Mouse (Mus musculus) midbrain, postnatal 0 days (tissue): ENCODE data around the gene 1700007K13Rik. TPM values are rescaled to one million over a fixed set of nuclear protein-coding genes. Genes with fewer than 3 reads are reported as not detected.
A peak's percentile ranks its signal among the peaks of the same experiment; 100 is the strongest.

Source experiments
- ATAC-seq: fragments of 200-750 bp; cut with Nextera tagmentation; 2 replicates; pipeline ENCODE4 v1.8.0; 2017; ENCODE audit warnings: moderate number of reproducible peaks, mild to moderate bottlenecking, moderate TSS enrichment, moderate library complexity; ENCODE audit not compliant: low FRiP score
- DNase-seq: peaks from one replicate; pipeline ENCODE4 v3.0.0-alpha.2; 2015; ENCODE audit warnings: low spot score
- H3K27ac ChIP-seq: fragments of 300-500 bp; sonication (generic); 2 replicates; pipeline ENCODE4 v1.5.1; 2014; ENCODE audit warnings: low read depth, mild to moderate bottlenecking, low read length, mixed read lengths
- H3K27me3 ChIP-seq: fragments of 300-500 bp; sonication (generic); 2 replicates; pipeline ENCODE4 v1.6.1; 2014; ENCODE audit warnings: low read length, control low read depth, mixed read lengths; ENCODE audit not compliant: insufficient read depth
- H3K36me3 ChIP-seq: fragments of 300-500 bp; sonication (generic); 2 replicates; pipeline ENCODE4 v1.6.1; 2014; ENCODE audit warnings: low read length, control low read depth, mixed read lengths; ENCODE audit not compliant: insufficient read depth
- H3K4me1 ChIP-seq: fragments of 300-500 bp; sonication (generic); 2 replicates; pipeline ENCODE4 v1.6.1; 2014; ENCODE audit warnings: mild to moderate bottlenecking, control low read depth, antibody characterized with exemption, low read length, mixed read lengths; ENCODE audit not compliant: insufficient read depth
- H3K4me2 ChIP-seq: fragments of 300-500 bp; sonication (generic); 2 replicates; pipeline ENCODE4 v1.6.1; 2014; ENCODE audit warnings: low read depth, mild to moderate bottlenecking, low read length, mixed read lengths; ENCODE audit not compliant: poor library complexity, severe bottlenecking
- H3K4me3 ChIP-seq: fragments of 300-500 bp; sonication (generic); 2 replicates; pipeline ENCODE4 v1.5.1; 2014; ENCODE audit warnings: low read depth, mild to moderate bottlenecking, low read length, moderate library complexity
- H3K9ac ChIP-seq: fragments of 300-500 bp; sonication (generic); replicated peaks from 2 replicates; pipeline ENCODE4 v1.6.1; 2014; ENCODE audit warnings: mild to moderate bottlenecking, low read length, moderate library complexity, mixed read lengths; ENCODE audit not compliant: poor library complexity, severe bottlenecking
- H3K9me3 ChIP-seq: fragments of 300-500 bp; sonication (generic); 2 replicates; pipeline ENCODE4 v1.6.1; 2016; ENCODE audit warnings: low read length, control low read depth
- CTCF ChIP-seq: IDR thresholded peaks from 2 replicates; pipeline ENCODE4 v1.5.1; 2016; ENCODE audit warnings: antibody characterized with exemption, mild to moderate bottlenecking
- WGBS: fragments of 180-500 bp; shearing (Covaris S2); extraction: QIAGEN DNeasy Blood & Tissue Kit; methylation state at CpG from one replicate; pipeline ENCODE4 v1.1.7; 2014; 5-methylcytosine and 5-hydroxymethylcytosine counted together
- polyA plus RNA-seq: library from polyadenylated mRNA; unstranded; fragments of >200 nt; fragmentation: Nextera tagmentation; extraction: Ambion mirVana; gene quantifications from 2 replicates; pipeline ENCODE4 v1.2.1, GENCODE M21; 2015
- total RNA-seq: library from RNA; depleted of rRNA; stranded (reverse); fragments of >200 nt; gene quantifications from 2 replicates; pipeline ENCODE4 v1.2.3, GENCODE M21; 2014

The 1700007K13Rik gene
- total and polyA plus RNA-seq, 2 experiments from 2014 or later: 5.8 to 6.2 TPM

- DNase-seq (no peak), ATAC-seq (no peak)
- H3K4me3 ChIP-seq: peak overlapping the region; percentile 92
- H3K27ac ChIP-seq: peak overlapping the region; percentile 65; the same call in 1 of the 2 replicates
- 0 out of 2 replicates have a peak, but pooled peaks cover 3% of the 10 kb centered on the region for H3K9me3 ChIP-seq
- H3K4me1 ChIP-seq: peaks cover 14% of the 10 kb centered on the region
- H3K4me2 ChIP-seq: peak overlapping the region; percentile 82
- WGBS: 60% methylated on average over 18 of the region's 18 CpGs
- TF ChIP-seq CTCF: no peak
- H3K27me3 ChIP-seq: no peaks in the 10 kb centered on the region
- peak overlapping the region; percentile 95 for H3K9ac ChIP-seq
- peaks cover 18% of the 10 kb centered on the region for H3K36me3 ChIP-seq
Measured at GRCm38 (mm10) chr2:28468486-28469225, 2.5 kb upstream of the 1700007K13Rik start.

- ATAC-seq: peak; percentile 85
- peak within 1 kb of the TSS; percentile 92 for H3K4me3 ChIP-seq
- TF ChIP-seq CTCF: peak; percentile 95
- H3K36me3 ChIP-seq: peaks cover 16% of the 10 kb centered on the region
- H3K9ac ChIP-seq: peak within 1 kb of the TSS; percentile 95
- H3K9me3 ChIP-seq: 0 out of 2 replicates have a peak, but pooled peaks cover under 1% of the 10 kb centered on the region
- H3K4me2 ChIP-seq: peak within 1 kb of the TSS; percentile 82
- DNase-seq: peak; percentile 89
- under 1% methylated on average over 52 of the region's 52 CpGs for WGBS
- H3K4me1 ChIP-seq: peaks cover 14% of the 10 kb centered on the region
- no peaks in the 10 kb centered on the region for H3K27me3 ChIP-seq
- H3K27ac ChIP-seq: peak within 1 kb of the TSS; percentile 65
Measured at GRCm38 (mm10) chr2:28467860-28468485, 1.8 kb upstream of the 1700007K13Rik start, which contains the start of gene Mrps2. Gene Mrps2 (plus strand): TSS chr2:28468066.

- Histone ChIP-seq H3K4me3 (no peak overlapping the region), H3K27me3 (no peaks in the 10 kb centered on the region), H3K27ac (no peak overlapping the region), H3K4me1 (peaks cover 14% of the 10 kb centered on the region), H3K9ac (no peak overlapping the region), H3K36me3 (peaks cover 8% of the 10 kb centered on the region), H3K9me3 (no peaks in the 10 kb centered on the region), H3K4me2 (no peak overlapping the region)
- DNase-seq (no peak), ATAC-seq (no peak)
- TF ChIP-seq CTCF: no peak
- 78% methylated on average over 9 of the region's 9 CpGs for WGBS
Measured at GRCm38 (mm10) chr2:28464919-28465318, 1.2 kb downstream of the 1700007K13Rik start.

GRCm38 (mm10) chr2:28463919-28464318 is 2.2 kb downstream of the 1700007K13Rik start:
- Histone ChIP-seq H3K4me1 (peaks cover 14% of the 10 kb centered on the region), H3K27ac (no peak overlapping the region), H3K9me3 (no peaks in the 10 kb centered on the region), H3K9ac (no peak overlapping the region), H3K4me2 (no peak overlapping the region), H3K4me3 (no peak overlapping the region), H3K27me3 (no peaks in the 10 kb centered on the region), H3K36me3 (no peaks in the 10 kb centered on the region)
- ATAC-seq (no peak), DNase-seq (peak; percentile 54)
- 39% methylated on average over 3 of the region's 3 CpGs for WGBS
- TF ChIP-seq CTCF: peak; percentile 69

DNA sequence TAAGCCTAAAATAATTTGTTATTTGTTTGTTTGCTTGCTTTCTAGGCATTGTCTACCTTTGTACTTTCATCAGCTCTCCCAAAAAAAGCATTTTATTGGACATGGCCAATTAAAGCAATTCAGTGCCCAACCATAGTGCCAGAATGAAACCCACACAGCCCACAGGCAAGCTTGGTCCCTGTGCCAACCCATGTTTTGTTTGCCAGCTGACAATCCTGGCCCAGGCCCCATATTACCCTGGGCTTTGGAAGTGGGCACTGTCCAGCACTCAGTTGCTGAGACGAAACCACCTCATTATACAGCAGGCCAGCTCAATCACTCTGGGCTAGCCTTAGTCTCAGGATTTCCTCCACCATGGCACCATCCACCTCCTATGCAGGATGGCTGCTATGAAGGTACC is 9.5 kb downstream of the 1700007K13Rik start:
- Histone ChIP-seq H3K4me2 (no peak overlapping the region), H3K4me1 (no peaks in the 10 kb centered on the region), H3K9ac (no peak overlapping the region), H3K27ac (no peak overlapping the region), H3K4me3 (no peak overlapping the region), H3K9me3 (no peaks in the 10 kb centered on the region), H3K27me3 (no peaks in the 10 kb centered on the region), H3K36me3 (peaks cover 21% of the 10 kb centered on the region)
- DNase-seq (peak; percentile 28), ATAC-seq (no peak)
- no peak for TF ChIP-seq CTCF
- WGBS: 60% methylated on average over 1 of the region's 1 CpGs

GRCm38 (mm10) chr2:28453539-28453938 is 12.6 kb downstream of the 1700007K13Rik start:
- no peak for TF ChIP-seq CTCF
- H3K4me1 ChIP-seq: no peaks in the 10 kb centered on the region
- no peaks in the 10 kb centered on the region for H3K27me3 ChIP-seq
- no peak for ATAC-seq
- WGBS: 89% methylated on average over 6 of the region's 6 CpGs
- no peak for DNase-seq
- H3K4me3 ChIP-seq: no peak overlapping the region
- no peak overlapping the region for H3K4me2 ChIP-seq
- H3K27ac ChIP-seq: no peak overlapping the region
- H3K9me3 ChIP-seq: no peaks in the 10 kb centered on the region
- H3K36me3 ChIP-seq: peaks cover 38% of the 10 kb centered on the region
- no peak overlapping the region for H3K9ac ChIP-seq
